Mouse (Mus musculus): ENCODE data around the gene Tdrd5.
A peak's percentile ranks its signal among the peaks of the same experiment; 100 is the strongest.
"Not testable (repeated sequence)": the region's sequence is repeated elsewhere in the genome, so short reads cannot be mapped to it uniquely, and the experiment has no call there.

Tdrd5 gene

GRCm38 (mm10) chr1:156251096-156251495 lies 52.4 kb downstream of the Tdrd5 start:
- DNase-seq = not testable (repeated sequence)

GRCm38 (mm10) chr1:156247893-156248292 lies 55.6 kb downstream of the Tdrd5 start:
- DNase-seq = no peak

- peak; percentile 79 to 80 for DNase-seq
These were observed 61.6 kb downstream of the Tdrd5 start for GRCm38 (mm10) chr1:156241713-156242348.

GRCm38 (mm10) chr1:156241035-156241434 lies 62.4 kb downstream of the Tdrd5 start:
- DNase-seq = peak; percentile 50 to 62

GRCm38 (mm10) chr1:156231122-156231521 lies 72.3 kb downstream of the Tdrd5 start:
- no peak for DNase-seq

- DNase-seq = peak; percentile 55 to 65
These were observed 73.0 kb downstream of the Tdrd5 start for GRCm38 (mm10) chr1:156230339-156231089.

GRCm38 (mm10) chr1:156229448-156229847 lies 74.0 kb downstream of the Tdrd5 start:
- peak; percentile 72 to 78 for DNase-seq

GRCm38 (mm10) chr1:156228728-156229127 lies 74.7 kb downstream of the Tdrd5 start:
- no peak for DNase-seq

GRCm38 (mm10) chr1:156226903-156227302 lies 76.6 kb downstream of the Tdrd5 start:
- DNase-seq = no peak

GRCm38 (mm10) chr1:156222205-156223000 lies 81.1 kb downstream of the Tdrd5 start:
- DNase-seq = peak in 1 of 2 experiments; percentile 61

GRCm38 (mm10) chr1:156221327-156221726 lies 82.1 kb downstream of the Tdrd5 start:
- DNase-seq = peak in 1 of 2 experiments; percentile 42

- DNase-seq = no peak
These were observed 84.9 kb downstream of the Tdrd5 start for GRCm38 (mm10) chr1:156218573-156218972.

- no peak for DNase-seq
These were observed 85.5 kb downstream of the Tdrd5 start for GRCm38 (mm10) chr1:156217941-156218340.

- peak in 1 of 2 experiments; percentile 40 for DNase-seq
These were observed 86.1 kb downstream of the Tdrd5 start for GRCm38 (mm10) chr1:156217393-156217792.

- no peak for DNase-seq
These were observed 87.2 kb downstream of the Tdrd5 start for GRCm38 (mm10) chr1:156216249-156216648.

GRCm38 (mm10) chr1:156214651-156215050 lies 88.8 kb downstream of the Tdrd5 start:
- no peak for DNase-seq

- DNase-seq = no peak
These were observed 90.5 kb downstream of the Tdrd5 start for GRCm38 (mm10) chr1:156212923-156213322.

GRCm38 (mm10) chr1:156211809-156212317 lies 91.6 kb downstream of the Tdrd5 start:
- DNase-seq = no peak

All from kidney, postnatal 4 days (tissue).